24 mouse cellular contexts compared by ENCODE assay signal in genomic region chr11:53989232-53989631, GRCm38 (mm10). TPM values are rescaled to one million over a fixed set of nuclear protein-coding genes. Genes with fewer than 3 reads are reported as not detected.
DNase-seq lines count a peak whose midpoint lies in the region; ATAC-seq and TF ChIP-seq lines count a peak whose summit lies in the region.
"Had no signal": no experiment of that assay in that cellular context is flagged by ENCODE, and none has a peak within 500 bp of the region (broad histone marks: within the 10 kb centered on the region; RNA-seq: fewer than 3 reads in every experiment).

No protein-coding gene starts in this region.

- whole genome bisulfite sequencing in kidney, postnatal 0 days = 58% methylated on average over 1 of the region's 1 CpGs
- 76% methylated on average over 1 of the region's 1 CpGs for WGBS in kidney, embryonic 16.5 days
- WGBS in lung, postnatal 0 days = 64% methylated on average over 1 of the region's 1 CpGs

- no peak for TF ChIP-seq POLR2A in MEL (IDR thresholded peaks at IDR 0.05; ENCODE audit: control insufficient read depth in 1 of 2, insufficient read depth in 1 of 2, low read depth in 1 of 2, low read length in 2 of 2, poor library complexity in 1 of 2)
- no peak for TF ChIP-seq POLR2A in bone marrow macrophage, adult 2 months (IDR thresholded peaks at IDR 0.05; ENCODE audit: borderline replicate concordance, low read depth, low read length)

- DNase-seq in kidney, postnatal 0 days (ENCODE audit: low spot score) = no peak
- DNase-seq in lung, postnatal 0 days (ENCODE audit: low spot score) = no peak
- no peak for DNase-seq in lung, postnatal 4 days
- DNase-seq in MEL (ENCODE audit: low read depth, low spot score) = peak; percentile 28
- DNase-seq in retina, postnatal 1 day = no peak
- DNase-seq in neural tube, embryonic 10.5 days (ENCODE audit: extremely low spot score, low spot score) = no peak
- DNase-seq: adrenal gland, adult 8-10 months; cerebellum, adult 8-10 months; forebrain, postnatal 0 days; heart, postnatal 10 days; kidney, adult 18-20 months; kidney, postnatal 10 days; liver, embryonic 13.5 days; lung, postnatal 10 days; thymus, postnatal 25 days had no signal

- H3K4me3 ChIP-seq in kidney, postnatal 0 days (replicated peaks; ENCODE audit: low read depth, low read length) = no peak overlapping the region
- H3K4me3 ChIP-seq in kidney, embryonic 16.5 days (ENCODE audit: low read length) = no peak overlapping the region
- no peak overlapping the region for H3K4me3 ChIP-seq in lung, postnatal 0 days (ENCODE audit: low read depth, low read length)
- no peak overlapping the region for H3K4me3 ChIP-seq in MEL (ENCODE audit: control insufficient read depth in 1 of 2, insufficient read depth in 1 of 2, low read depth in 2 of 2, low read length in 2 of 2)
- H3K4me3 ChIP-seq in bone marrow macrophage, adult 2 months (ENCODE audit: insufficient read depth, low read length) = no peak overlapping the region
- H3K4me3 ChIP-seq: embryonic facial prominence, embryonic 12.5 days; hindbrain, embryonic 12.5 days; limb, embryonic 12.5 days; liver, embryonic 13.5 days; midbrain, embryonic 13.5 days; neural tube, embryonic 13.5 days had no signal

- H3K4me2 ChIP-seq in kidney, postnatal 0 days (ENCODE audit: low read length) = no peak overlapping the region
- no peak overlapping the region for H3K4me2 ChIP-seq in kidney, embryonic 16.5 days (replicated peaks; ENCODE audit: low read depth, low read length)
- no peak overlapping the region for H3K4me2 ChIP-seq in lung, postnatal 0 days (replicated peaks; ENCODE audit: low read depth, low read length)
- H3K4me2 ChIP-seq: embryonic facial prominence, embryonic 12.5 days; heart, embryonic 11.5 days; hindbrain, embryonic 12.5 days; limb, embryonic 12.5 days; liver, embryonic 13.5 days; midbrain, embryonic 13.5 days; neural tube, embryonic 13.5 days had no signal

- H3K27me3 ChIP-seq in kidney, postnatal 0 days (ENCODE audit: insufficient read depth, low read length) = no peaks in the 10 kb centered on the region
- no peaks in the 10 kb centered on the region for H3K27me3 ChIP-seq in kidney, embryonic 16.5 days (ENCODE audit: insufficient read depth, low read length)
- H3K27me3 ChIP-seq in lung, postnatal 0 days (replicated peaks; ENCODE audit: insufficient read depth, low read length) = no peaks in the 10 kb centered on the region
- H3K27me3 ChIP-seq in MEL (ENCODE audit: control insufficient read depth in 1 of 2, insufficient read depth in 2 of 2, low read length in 2 of 2) = no peaks in the 10 kb centered on the region
- H3K27me3 ChIP-seq: embryonic facial prominence, embryonic 12.5 days; hindbrain, embryonic 12.5 days; limb, embryonic 12.5 days; liver, embryonic 13.5 days; midbrain, embryonic 13.5 days; neural tube, embryonic 13.5 days had no signal

- no peak for TF ChIP-seq EP300 in lung, postnatal 0 days (IDR thresholded peaks at IDR 0.05)
- no peak for TF ChIP-seq EP300 in MEL (IDR thresholded peaks at IDR 0.05; ENCODE audit: low read depth in 1 of 2, low read length in 2 of 2)

- no peak overlapping the region for H3K27ac ChIP-seq in kidney, postnatal 0 days
- H3K27ac ChIP-seq in kidney, embryonic 16.5 days (ENCODE audit: low read length) = no peak overlapping the region
- H3K27ac ChIP-seq in lung, postnatal 0 days (ENCODE audit: low read length) = no peak overlapping the region
- H3K27ac ChIP-seq in MEL (ENCODE audit: control insufficient read depth, low read depth, low read length) = no peak overlapping the region
- no peak overlapping the region for H3K27ac ChIP-seq in bone marrow macrophage, adult 2 months (ENCODE audit: insufficient read depth, low read depth, low read length)
- H3K27ac ChIP-seq: embryonic facial prominence, embryonic 12.5 days; hindbrain, embryonic 12.5 days; limb, embryonic 12.5 days; liver, embryonic 13.5 days; midbrain, embryonic 13.5 days; neural tube, embryonic 13.5 days had no signal

- H3K4me1 ChIP-seq in kidney, postnatal 0 days (replicated peaks; ENCODE audit: insufficient read depth, low read length) = no peaks in the 10 kb centered on the region
- no peaks in the 10 kb centered on the region for H3K4me1 ChIP-seq in kidney, embryonic 16.5 days (ENCODE audit: insufficient read depth, low read length)
- H3K4me1 ChIP-seq in lung, postnatal 0 days (ENCODE audit: insufficient read depth, low read depth, low read length) = no peaks in the 10 kb centered on the region
- no peaks in the 10 kb centered on the region for H3K4me1 ChIP-seq in MEL (ENCODE audit: control insufficient read depth in 1 of 2, insufficient read depth in 2 of 2, low read length in 2 of 2)
- H3K4me1 ChIP-seq in bone marrow macrophage, adult 2 months (ENCODE audit: control insufficient read depth, insufficient read depth, low read length) = no peaks in the 10 kb centered on the region
- H3K4me1 ChIP-seq: embryonic facial prominence, embryonic 12.5 days; hindbrain, embryonic 12.5 days; limb, embryonic 12.5 days; liver, embryonic 13.5 days; midbrain, embryonic 13.5 days; neural tube, embryonic 13.5 days had no signal

- H3K9ac ChIP-seq in kidney, postnatal 0 days (ENCODE audit: low read depth, low read length) = no peak overlapping the region
- no peak overlapping the region for H3K9ac ChIP-seq in kidney, embryonic 16.5 days (replicated peaks; ENCODE audit: low read length)
- H3K9ac ChIP-seq in lung, postnatal 0 days (replicated peaks; ENCODE audit: low read depth) = no peak overlapping the region
- H3K9ac ChIP-seq in MEL (ENCODE audit: control insufficient read depth, low read depth, low read length, poor library complexity, severe bottlenecking) = no peak overlapping the region
- H3K9ac ChIP-seq: embryonic facial prominence, embryonic 12.5 days; forebrain, postnatal 0 days; hindbrain, embryonic 12.5 days; limb, embryonic 12.5 days; liver, embryonic 13.5 days; midbrain, embryonic 13.5 days; neural tube, embryonic 13.5 days had no signal

- ATAC-seq in kidney, postnatal 0 days (replicated peaks; ENCODE audit: low FRiP score, low read depth) = no peak
- ATAC-seq in kidney, embryonic 16.5 days (ENCODE audit: low FRiP score, low TSS enrichment) = no peak
- no peak for ATAC-seq in lung, postnatal 0 days
- ATAC-seq: activated CD4-positive, CD25-positive, alpha-beta regulatory T cell, adult 4 months; forebrain, postnatal 0 days; midbrain, embryonic 13.5 days had no signal

- peak; percentile 47 for TF ChIP-seq RAD21 in MEL (IDR thresholded peaks at IDR 0.05; ENCODE audit: low read depth, low read length)

- H3K9me3 ChIP-seq in kidney, postnatal 0 days (replicated peaks; ENCODE audit: low read length) = no peaks in the 10 kb centered on the region
- H3K9me3 ChIP-seq in kidney, embryonic 16.5 days (ENCODE audit: low read length) = no peaks in the 10 kb centered on the region
- H3K9me3 ChIP-seq in lung, postnatal 0 days (ENCODE audit: low read length) = no peaks in the 10 kb centered on the region
- no peaks in the 10 kb centered on the region for H3K9me3 ChIP-seq in MEL (replicated peaks; ENCODE audit: insufficient read depth, low read length)
- H3K9me3 ChIP-seq: embryonic facial prominence, embryonic 12.5 days; hindbrain, embryonic 12.5 days; limb, embryonic 12.5 days; liver, embryonic 13.5 days; midbrain, embryonic 13.5 days; neural tube, embryonic 13.5 days had no signal

- peak; percentile 50 for TF ChIP-seq CTCF in kidney, postnatal 0 days (IDR thresholded peaks at IDR 0.05; ENCODE audit: low read depth)
- TF ChIP-seq CTCF in lung, postnatal 0 days (IDR thresholded peaks at IDR 0.05) = peak; percentile 42; the same call in 1 of the 2 replicates
- peak in 2 of 3 experiments; percentile 32 to 55; a peak in 3 of 6 replicates for TF ChIP-seq CTCF in MEL (IDR thresholded peaks at IDR 0.05 in 2 of 3, conservative IDR thresholded peaks at IDR 0.05 in 1 of 3; ENCODE audit: control insufficient read depth in 1 of 3, insufficient read depth in 1 of 3, low read depth in 2 of 3, low read length in 3 of 3, poor library complexity in 1 of 3, severe bottlenecking in 1 of 3)
- peak; percentile 19; the same call in 1 of the 2 replicates for TF ChIP-seq CTCF in bone marrow macrophage, adult 2 months (IDR thresholded peaks at IDR 0.05; ENCODE audit: low read depth, low read length)

- H3K79me2 ChIP-seq in MEL (ENCODE audit: control insufficient read depth, insufficient read depth, low read length, poor library complexity) = no peaks in the 10 kb centered on the region

- no peaks in the 10 kb centered on the region for H3K36me3 ChIP-seq in kidney, postnatal 0 days (ENCODE audit: insufficient read depth, low read length)
- no peaks in the 10 kb centered on the region for H3K36me3 ChIP-seq in kidney, embryonic 16.5 days (ENCODE audit: insufficient read depth, low read length)
- no peaks in the 10 kb centered on the region for H3K36me3 ChIP-seq in lung, postnatal 0 days (ENCODE audit: insufficient read depth, low read length)
- H3K36me3 ChIP-seq in MEL (ENCODE audit: control insufficient read depth in 1 of 2, insufficient read depth in 2 of 2, low read length in 2 of 2) = no peaks in the 10 kb centered on the region
- H3K36me3 ChIP-seq: embryonic facial prominence, embryonic 12.5 days; hindbrain, embryonic 12.5 days; limb, embryonic 12.5 days; midbrain, embryonic 13.5 days; neural tube, embryonic 13.5 days had no signal

TF ChIP-seq in MEL, 35 proteins besides CTCF, POLR2A, EP300 and RAD21 (continues in another document):
- TF ChIP-seq MAX (IDR thresholded peaks at IDR 0.05; ENCODE audit: low read length) (0 out of 2 replicates have a peak, but pooled peaks have one; percentile 27), MAZ (IDR thresholded peaks at IDR 0.05; ENCODE audit: low read depth, low read length) (no peak), E2F4 (IDR thresholded peaks at IDR 0.05; ENCODE audit: borderline replicate concordance, low read depth, low read length) (no peak)

RNA-seq across cellular contexts. Expression of gene Slc22a21, which starts 9.1 kb away (rescaled TPM):
- 5.6 and 6.0 TPM in 2 replicates for polyA plus RNA-seq in kidney, postnatal 0 days (2015; fragmentation: Nextera tagmentation; extraction: Ambion mirVana)
- 4.2 and 5.4 TPM in 2 replicates for polyA plus RNA-seq in kidney, embryonic 16.5 days (2015; fragmentation: Nextera tagmentation; extraction: Ambion mirVana)
- 2.6 TPM in 2 replicates for polyA plus RNA-seq in lung, postnatal 0 days (2015; fragmentation: Nextera tagmentation; extraction: Ambion mirVana)
- 4.2 and 4.7 TPM in 2 replicates for total RNA-seq in MEL (2012; rRNA removed)
- 1 to 10 TPM in 1 of 2 experiments, not detected in 1; 6.9 TPM for polyA plus RNA-seq in MEL (2012; ENCODE audit: insufficient read depth in 1 of 2, insufficient read length in 2 of 2, low read depth in 1 of 2, low replicate concordance in 2 of 2, missing spikeins in 1 of 2)
- polyA plus RNA-seq in bone marrow macrophage, adult 2 months (2012; ENCODE audit: insufficient read depth, insufficient read length, missing spikeins) = 9.0 and 10.3 TPM in 2 replicates

RNA-seq across cellular contexts. Expression of gene Slc22a4, which starts 38.7 kb away (rescaled TPM):
- polyA plus RNA-seq in kidney, postnatal 0 days (2015; fragmentation: Nextera tagmentation; extraction: Ambion mirVana) = 3.6 TPM in 2 replicates
- 1.00 and 1.2 TPM in 2 replicates for polyA plus RNA-seq in kidney, embryonic 16.5 days (2015; fragmentation: Nextera tagmentation; extraction: Ambion mirVana)
- 0.70 and 1.1 TPM in 2 replicates for polyA plus RNA-seq in lung, postnatal 0 days (2015; fragmentation: Nextera tagmentation; extraction: Ambion mirVana)
- 2.3 and 3.5 TPM in 2 replicates for total RNA-seq in MEL (2012; rRNA removed)
- 1 to 10 TPM in 1 of 2 experiments, not detected in 1; 5.8 TPM for polyA plus RNA-seq in MEL (2012; ENCODE audit: insufficient read depth in 1 of 2, insufficient read length in 2 of 2, low read depth in 1 of 2, low replicate concordance in 2 of 2, missing spikeins in 1 of 2)
- 4.8 and 6.9 TPM in 2 replicates for polyA plus RNA-seq in bone marrow macrophage, adult 2 months (2012; ENCODE audit: insufficient read depth, insufficient read length, missing spikeins)
